In the genomic region with DNA sequence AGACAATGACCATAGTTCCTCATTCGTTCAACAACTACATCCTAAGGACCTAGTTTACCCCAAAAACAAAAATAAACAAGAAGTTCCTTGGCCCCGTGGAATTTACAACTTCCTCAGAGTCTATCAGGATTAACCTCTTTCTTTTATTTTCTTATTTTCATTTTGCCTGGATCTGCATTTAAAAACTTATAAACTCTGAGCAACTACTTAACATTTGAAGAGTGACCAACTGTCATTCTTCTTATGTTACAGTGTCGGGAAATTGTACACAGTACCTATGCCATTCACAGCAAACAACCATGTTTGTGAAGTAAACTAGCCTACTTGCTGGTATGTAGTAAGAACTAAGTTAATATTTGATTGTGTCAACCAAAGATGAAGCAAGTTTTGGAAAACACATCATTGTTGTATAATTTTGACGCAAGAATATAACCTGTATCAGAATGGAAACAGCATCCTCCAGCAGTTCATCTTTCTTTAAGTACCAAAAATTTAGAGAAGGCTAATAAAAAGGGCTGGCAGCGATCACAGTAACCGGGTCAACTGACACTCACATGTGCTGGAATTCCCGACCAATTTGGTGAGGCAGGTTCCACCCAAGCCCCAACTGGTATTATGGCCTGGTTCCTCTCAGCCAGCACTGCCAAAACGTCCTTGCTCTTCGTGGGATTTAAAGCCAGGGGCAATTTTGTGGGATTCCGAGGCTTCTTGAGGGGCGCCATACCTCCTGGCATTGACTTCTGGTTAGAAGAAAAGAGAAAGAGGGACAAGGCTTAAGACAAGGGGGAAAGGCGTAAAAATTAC, we compare ENCODE assay signal across 8 mouse cellular contexts. TPM values are rescaled to one million over a fixed set of nuclear protein-coding genes. Genes with fewer than 3 reads are reported as not detected.
A peak's percentile ranks its signal among the peaks of the same experiment; 100 is the strongest.
DNase-seq lines count a peak whose midpoint lies in the region; ATAC-seq lines count a peak whose summit lies in the region.

No protein-coding gene starts in this region.

- peak overlapping the region; percentile 90 for H3K27ac ChIP-seq in embryonic facial prominence, embryonic 12.5 days
- peak overlapping the region; percentile 88 for H3K27ac ChIP-seq in hindbrain, embryonic 14.5 days

- H3K36me3 ChIP-seq in embryonic facial prominence, embryonic 12.5 days: no peaks in the 10 kb centered on the region
- peaks cover 7% of the 10 kb centered on the region for H3K36me3 ChIP-seq in hindbrain, embryonic 14.5 days (replicated peaks; ENCODE audit: control insufficient read depth, insufficient read depth)

- H3K9me3 ChIP-seq in embryonic facial prominence, embryonic 12.5 days: no peaks in the 10 kb centered on the region
- H3K9me3 ChIP-seq in hindbrain, embryonic 14.5 days (ENCODE audit: control insufficient read depth, low read length): no peaks in the 10 kb centered on the region

- H3K4me1 ChIP-seq in embryonic facial prominence, embryonic 12.5 days: peaks cover 10% of the 10 kb centered on the region; the same call in 1 of the 2 replicates
- H3K4me1 ChIP-seq in hindbrain, embryonic 14.5 days (replicated peaks; ENCODE audit: control insufficient read depth, insufficient read depth, low read length): peaks cover 13% of the 10 kb centered on the region

- no peaks in the 10 kb centered on the region for H3K27me3 ChIP-seq in embryonic facial prominence, embryonic 12.5 days
- no peaks in the 10 kb centered on the region for H3K27me3 ChIP-seq in hindbrain, embryonic 14.5 days (ENCODE audit: control insufficient read depth, insufficient read depth, low read length)

- H3K9ac ChIP-seq in embryonic facial prominence, embryonic 12.5 days: peak overlapping the region; percentile 78
- H3K9ac ChIP-seq in hindbrain, embryonic 14.5 days: peak overlapping the region; percentile 73

- WGBS in embryonic facial prominence, embryonic 12.5 days: 25% methylated on average over 12 of the region's 12 CpGs
- WGBS in hindbrain, embryonic 14.5 days: 27% methylated on average over 12 of the region's 12 CpGs

- DNase-seq in 3T3-L1 (ENCODE audit: low read depth, low spot score) (peak; percentile 47), A20 (ENCODE audit: low read depth, low spot score) (peak; percentile 59)
- DNase-seq in hindbrain, embryonic 14.5 days (ENCODE audit: low spot score): no peak
- peak; percentile 21 for DNase-seq in mesoderm, embryonic 11.5 days (ENCODE audit: low read depth, low spot score)
- DNase-seq in ovary, postnatal 10 days (ENCODE audit: low spot score): no peak
- DNase-seq in lung, adult 18-20 months: no peak
- no peak for DNase-seq in kidney, postnatal 10 days

- peak overlapping the region; percentile 70 for H3K4me2 ChIP-seq in embryonic facial prominence, embryonic 12.5 days (replicated peaks)
- peak overlapping the region; percentile 73 for H3K4me2 ChIP-seq in hindbrain, embryonic 14.5 days (replicated peaks)

- H3K4me3 ChIP-seq in embryonic facial prominence, embryonic 12.5 days: peak overlapping the region; percentile 70
- peak overlapping the region; percentile 56 for H3K4me3 ChIP-seq in hindbrain, embryonic 14.5 days (replicated peaks; ENCODE audit: low read length)

- ATAC-seq in embryonic facial prominence, embryonic 12.5 days (ENCODE audit: insufficient number of reproducible peaks, insufficient read depth, low FRiP score, low TSS enrichment): peak; percentile 12; the same call in 1 of the 2 replicates
- no peak for ATAC-seq in hindbrain, embryonic 14.5 days (ENCODE audit: low FRiP score)

RNA-seq across cellular contexts. Expression of gene Ccdc15, which starts 0.8 kb away (rescaled TPM):
- polyA plus RNA-seq in embryonic facial prominence, embryonic 12.5 days (2016; fragmentation: Nextera tagmentation; extraction: Ambion mirVana): 8.3 and 8.4 TPM in 2 replicates
- polyA plus RNA-seq in hindbrain, embryonic 14.5 days (2014; fragmentation: Nextera tagmentation; extraction: Ambion mirVana): 6.6 and 7.0 TPM in 2 replicates

RNA-seq across cellular contexts. Expression of gene Hepacam, which starts 19.8 kb away (rescaled TPM):
- 0.10 TPM in 1 of 2 replicates, not detected in the other for polyA plus RNA-seq in embryonic facial prominence, embryonic 12.5 days (2016; fragmentation: Nextera tagmentation; extraction: Ambion mirVana)
- polyA plus RNA-seq in hindbrain, embryonic 14.5 days (2014; fragmentation: Nextera tagmentation; extraction: Ambion mirVana): 16.8 and 18.5 TPM in 2 replicates

RNA-seq across cellular contexts. Expression of gene Robo4, which starts 54.3 kb away (rescaled TPM):
- 7.7 and 8.9 TPM in 2 replicates for polyA plus RNA-seq in embryonic facial prominence, embryonic 12.5 days (2016; fragmentation: Nextera tagmentation; extraction: Ambion mirVana)
- polyA plus RNA-seq in hindbrain, embryonic 14.5 days (2014; fragmentation: Nextera tagmentation; extraction: Ambion mirVana): 4.8 and 5.9 TPM in 2 replicates

Comparison
In these comparisons a context has a peak if more than half of its experiments do, and no peak if none do; other contexts are left out.
1. DNase-seq: peak in 3T3-L1 (single experiment), A20 (single experiment) and mesoderm, embryonic 11.5 days (single experiment); none in hindbrain, embryonic 14.5 days (single experiment), ovary, postnatal 10 days (single experiment), lung, adult 18-20 months (0 of 2) and kidney, postnatal 10 days (single experiment).
2. RNA of gene Hepacam, which starts 19.8 kb away (polyA plus RNA-seq): 16.8 to 18.5 TPM in hindbrain, embryonic 14.5 days; 0.10 TPM in embryonic facial prominence, embryonic 12.5 days; every median in the first group is over 10 times any median in the second.